Mouse (Mus musculus): ENCODE measurements around the gene Ttyh2. TPM values are rescaled to one million over a fixed set of nuclear protein-coding genes. Genes with fewer than 3 reads are reported as not detected.
A peak's percentile ranks its signal among the peaks of the same experiment; 100 is the strongest.

Gene Ttyh2
- total RNA-seq, 1 experiment from 2014 or later = 3.0 TPM

- no peak for ATAC-seq (replicated peaks in 1 of 2; ENCODE audit: insufficient read depth in 1 of 2, low FRiP score in 2 of 2, low TSS enrichment in 1 of 2, low read depth in 1 of 2, poor library complexity in 2 of 2, severe bottlenecking in 2 of 2)
These were observed 47.8 kb downstream of the Ttyh2 start for GRCm38 (mm10) chr11:114723030-114723429.

- ATAC-seq (replicated peaks in 1 of 2; ENCODE audit: insufficient read depth in 1 of 2, low FRiP score in 2 of 2, low TSS enrichment in 1 of 2, low read depth in 1 of 2, poor library complexity in 2 of 2, severe bottlenecking in 2 of 2) = no peak
These were observed 49.8 kb downstream of the Ttyh2 start for GRCm38 (mm10) chr11:114724787-114725590.

- peak; percentile 53 to 79; a peak in 3 of 4 replicates for ATAC-seq (replicated peaks in 1 of 2; ENCODE audit: insufficient read depth in 1 of 2, low FRiP score in 2 of 2, low TSS enrichment in 1 of 2, low read depth in 1 of 2, poor library complexity in 2 of 2, severe bottlenecking in 2 of 2)
These were observed 52.0 kb downstream of the Ttyh2 start, which contains the start of gene Dnaic2 for GRCm38 (mm10) chr11:114726965-114727825. Dnaic2 (plus strand) TSS chr11:114727408.

GRCm38 (mm10) chr11:114727826-114728186 is 52.6 kb downstream of the Ttyh2 start:
- ATAC-seq (replicated peaks in 1 of 2; ENCODE audit: insufficient read depth in 1 of 2, low FRiP score in 2 of 2, low TSS enrichment in 1 of 2, low read depth in 1 of 2, poor library complexity in 2 of 2, severe bottlenecking in 2 of 2) = no peak

- ATAC-seq (replicated peaks in 1 of 2; ENCODE audit: insufficient read depth in 1 of 2, low FRiP score in 2 of 2, low TSS enrichment in 1 of 2, low read depth in 1 of 2, poor library complexity in 2 of 2, severe bottlenecking in 2 of 2) = no peak
These were observed 53.1 kb downstream of the Ttyh2 start for GRCm38 (mm10) chr11:114728333-114728732.

- no peak for ATAC-seq (replicated peaks in 1 of 2; ENCODE audit: insufficient read depth in 1 of 2, low FRiP score in 2 of 2, low TSS enrichment in 1 of 2, low read depth in 1 of 2, poor library complexity in 2 of 2, severe bottlenecking in 2 of 2)
These were observed 54.7 kb downstream of the Ttyh2 start for GRCm38 (mm10) chr11:114729832-114730363.

GRCm38 (mm10) chr11:114731711-114732110 is 56.5 kb downstream of the Ttyh2 start:
- ATAC-seq (replicated peaks in 1 of 2; ENCODE audit: insufficient read depth in 1 of 2, low FRiP score in 2 of 2, low TSS enrichment in 1 of 2, low read depth in 1 of 2, poor library complexity in 2 of 2, severe bottlenecking in 2 of 2) = no peak

GRCm38 (mm10) chr11:114732890-114733289 is 57.7 kb downstream of the Ttyh2 start:
- ATAC-seq (replicated peaks in 1 of 2; ENCODE audit: insufficient read depth in 1 of 2, low FRiP score in 2 of 2, low TSS enrichment in 1 of 2, low read depth in 1 of 2, poor library complexity in 2 of 2, severe bottlenecking in 2 of 2) = no peak

- no peak for ATAC-seq (replicated peaks in 1 of 2; ENCODE audit: insufficient read depth in 1 of 2, low FRiP score in 2 of 2, low TSS enrichment in 1 of 2, low read depth in 1 of 2, poor library complexity in 2 of 2, severe bottlenecking in 2 of 2)
These were observed 60.9 kb downstream of the Ttyh2 start for GRCm38 (mm10) chr11:114736111-114736510.

GRCm38 (mm10) chr11:114736913-114737624 is 61.8 kb downstream of the Ttyh2 start:
- no peak for ATAC-seq (replicated peaks in 1 of 2; ENCODE audit: insufficient read depth in 1 of 2, low FRiP score in 2 of 2, low TSS enrichment in 1 of 2, low read depth in 1 of 2, poor library complexity in 2 of 2, severe bottlenecking in 2 of 2)

GRCm38 (mm10) chr11:114740598-114740997 is 65.4 kb downstream of the Ttyh2 start:
- 0 out of 4 replicates have a peak, but pooled peaks of 1 of the 2 experiments have one; percentile 4 for ATAC-seq (replicated peaks in 1 of 2; ENCODE audit: insufficient read depth in 1 of 2, low FRiP score in 2 of 2, low TSS enrichment in 1 of 2, low read depth in 1 of 2, poor library complexity in 2 of 2, severe bottlenecking in 2 of 2)

GRCm38 (mm10) chr11:114741451-114741850 is 66.2 kb downstream of the Ttyh2 start:
- ATAC-seq (replicated peaks in 1 of 2; ENCODE audit: insufficient read depth in 1 of 2, low FRiP score in 2 of 2, low TSS enrichment in 1 of 2, low read depth in 1 of 2, poor library complexity in 2 of 2, severe bottlenecking in 2 of 2) = no peak

GRCm38 (mm10) chr11:114745134-114745533 is 69.9 kb downstream of the Ttyh2 start:
- ATAC-seq (replicated peaks in 1 of 2; ENCODE audit: insufficient read depth in 1 of 2, low FRiP score in 2 of 2, low TSS enrichment in 1 of 2, low read depth in 1 of 2, poor library complexity in 2 of 2, severe bottlenecking in 2 of 2) = peak; percentile 85 to 90

GRCm38 (mm10) chr11:114747564-114748138 is 72.4 kb downstream of the Ttyh2 start:
- peak in 1 of 2 experiments; percentile 38; a peak in 1 of 4 replicates for ATAC-seq (replicated peaks in 1 of 2; ENCODE audit: insufficient read depth in 1 of 2, low FRiP score in 2 of 2, low TSS enrichment in 1 of 2, low read depth in 1 of 2, poor library complexity in 2 of 2, severe bottlenecking in 2 of 2)

- peak; percentile 75 to 79 for ATAC-seq (replicated peaks in 1 of 2; ENCODE audit: insufficient read depth in 1 of 2, low FRiP score in 2 of 2, low TSS enrichment in 1 of 2, low read depth in 1 of 2, poor library complexity in 2 of 2, severe bottlenecking in 2 of 2)
These were observed 89.9 kb downstream of the Ttyh2 start, which contains the start of gene Kif19a for GRCm38 (mm10) chr11:114764820-114765818. Kif19a (plus strand) TSS chr11:114765388.

GRCm38 (mm10) chr11:114769911-114770310 is 94.7 kb downstream of the Ttyh2 start:
- no peak for ATAC-seq (replicated peaks in 1 of 2; ENCODE audit: insufficient read depth in 1 of 2, low FRiP score in 2 of 2, low TSS enrichment in 1 of 2, low read depth in 1 of 2, poor library complexity in 2 of 2, severe bottlenecking in 2 of 2)

Data from hematopoietic stem cell, adult 5-6 weeks (primary cell).